ENCODE assay signal across 9 mouse cellular contexts in the genomic region with DNA sequence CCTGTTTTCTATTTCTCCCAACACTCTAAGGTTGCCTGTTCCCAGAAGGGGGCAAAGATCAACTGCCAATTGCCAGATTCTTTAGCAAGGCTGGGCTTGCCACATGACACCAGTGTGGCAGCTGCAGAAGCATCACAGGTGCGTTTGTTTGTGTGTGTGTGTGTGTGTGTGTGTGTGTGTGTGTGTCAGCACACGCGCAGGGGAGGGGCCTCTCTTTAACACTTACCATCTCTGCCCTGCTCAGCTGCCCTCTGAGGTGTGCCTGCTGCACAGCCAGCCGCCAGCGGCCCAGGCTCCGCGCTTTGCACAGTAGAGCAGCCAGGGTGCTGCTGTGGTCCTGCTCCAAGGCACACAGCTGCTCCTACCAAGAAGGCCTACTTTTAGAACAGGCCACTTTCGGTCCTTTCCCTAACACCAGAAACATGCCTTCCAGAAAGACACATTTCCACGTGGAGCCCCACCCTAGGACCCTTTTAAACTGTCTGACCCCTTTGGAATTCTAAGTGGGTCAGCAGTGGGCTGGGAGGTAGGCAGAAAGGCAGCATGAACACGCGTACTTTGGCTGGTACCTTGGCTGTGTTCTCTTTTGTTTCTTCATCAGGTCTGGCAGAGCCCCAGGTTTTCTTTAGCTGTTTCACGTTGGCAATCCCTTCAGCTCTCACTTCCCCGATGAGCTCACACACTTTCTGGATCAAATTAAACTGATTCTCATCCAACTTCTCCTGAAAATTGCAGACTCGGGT. TPM values are rescaled to one million over a fixed set of nuclear protein-coding genes. Genes with fewer than 3 reads are reported as not detected.
DNase-seq lines count a peak whose midpoint lies in the region; ATAC-seq and TF ChIP-seq lines count a peak whose summit lies in the region.
"Had no signal": no experiment of that assay in that cellular context is flagged by ENCODE, and none has a peak within 500 bp of the region (broad histone marks: within the 10 kb centered on the region; RNA-seq: fewer than 3 reads in every experiment).

No protein-coding gene starts in this region.

- H3K9ac ChIP-seq in heart, embryonic 12.5 days: no peak overlapping the region
- no peak overlapping the region for H3K9ac ChIP-seq in forebrain, postnatal 0 days
- no peak overlapping the region for H3K9ac ChIP-seq in hindbrain, postnatal 0 days (replicated peaks; ENCODE audit: low read length)
- H3K9ac ChIP-seq in neural tube, embryonic 14.5 days (replicated peaks; ENCODE audit: low read depth, low read length): no peak overlapping the region

- ATAC-seq in heart, embryonic 12.5 days (ENCODE audit: insufficient number of reproducible peaks, low FRiP score): no peak
- ATAC-seq in activated CD4-positive, CD25-positive, alpha-beta regulatory T cell, adult 4 months: peak; percentile 40
- peak; percentile 40; the same call in 1 of the 2 replicates for ATAC-seq in forebrain, postnatal 0 days
- ATAC-seq in hindbrain, postnatal 0 days: peak; percentile 68
- ATAC-seq in neural tube, embryonic 14.5 days (ENCODE audit: low read depth): peak; percentile 66; the same call in 1 of the 2 replicates
- ATAC-seq in monocyte, adult 5-6 weeks (replicated peaks; ENCODE audit: insufficient number of reproducible peaks, low FRiP score, low TSS enrichment, poor library complexity, severe bottlenecking): no peak

- H3K9me3 ChIP-seq in heart, embryonic 12.5 days (replicated peaks): peaks cover 7% of the 10 kb centered on the region
- peaks cover 5% of the 10 kb centered on the region; the same call in 1 of the 2 replicates for H3K9me3 ChIP-seq in forebrain, postnatal 0 days (ENCODE audit: low read length)
- 0 out of 2 replicates have a peak, but pooled peaks cover 4% of the 10 kb centered on the region for H3K9me3 ChIP-seq in hindbrain, postnatal 0 days (ENCODE audit: low read length)
- H3K9me3 ChIP-seq in neural tube, embryonic 14.5 days (ENCODE audit: control insufficient read depth, low read length): no peaks in the 10 kb centered on the region

- intact Hi-C loops in left cerebral cortex, postnatal 25 days (cut with DNase I): no loop called here

- no peaks in the 10 kb centered on the region for H3K36me3 ChIP-seq in heart, embryonic 12.5 days
- no peaks in the 10 kb centered on the region for H3K36me3 ChIP-seq in forebrain, postnatal 0 days (ENCODE audit: insufficient read depth)
- H3K36me3 ChIP-seq in hindbrain, postnatal 0 days (ENCODE audit: insufficient read depth, low read length): no peaks in the 10 kb centered on the region
- no peaks in the 10 kb centered on the region for H3K36me3 ChIP-seq in neural tube, embryonic 14.5 days (ENCODE audit: control insufficient read depth, insufficient read depth, low read length)

- H3K27me3 ChIP-seq in heart, embryonic 12.5 days (replicated peaks): no peaks in the 10 kb centered on the region
- H3K27me3 ChIP-seq in forebrain, postnatal 0 days (ENCODE audit: insufficient read depth, low read length): no peaks in the 10 kb centered on the region
- H3K27me3 ChIP-seq in hindbrain, postnatal 0 days (ENCODE audit: insufficient read depth, low read length): no peaks in the 10 kb centered on the region
- no peaks in the 10 kb centered on the region for H3K27me3 ChIP-seq in neural tube, embryonic 14.5 days (ENCODE audit: control insufficient read depth, insufficient read depth, low read length)

- no peak for TF ChIP-seq CTCF in forebrain, postnatal 0 days (IDR thresholded peaks at IDR 0.05; ENCODE audit: low read depth)
- TF ChIP-seq CTCF in hindbrain, postnatal 0 days (IDR thresholded peaks at IDR 0.05; ENCODE audit: low read depth): no peak

- WGBS in heart, embryonic 12.5 days: 51% methylated on average over 14 of the region's 14 CpGs
- WGBS in forebrain, postnatal 0 days: 30% methylated on average over 14 of the region's 14 CpGs
- 34% methylated on average over 14 of the region's 14 CpGs for WGBS in hindbrain, postnatal 0 days
- 54% methylated on average over 14 of the region's 14 CpGs for WGBS in neural tube, embryonic 14.5 days

- no peak overlapping the region for H3K27ac ChIP-seq in heart, embryonic 12.5 days (ENCODE audit: poor library complexity, severe bottlenecking)
- H3K27ac ChIP-seq in forebrain, postnatal 0 days (ENCODE audit: low read depth, low read length): no peak overlapping the region
- H3K27ac ChIP-seq in hindbrain, postnatal 0 days: peak overlapping the region; percentile 32; the same call in 1 of the 2 replicates
- no peak overlapping the region for H3K27ac ChIP-seq in neural tube, embryonic 14.5 days (ENCODE audit: low read depth, low read length)
- H3K27ac ChIP-seq: macrophage had no signal

- H3K4me1 ChIP-seq in heart, embryonic 12.5 days (replicated peaks): peaks cover 15% of the 10 kb centered on the region; the same call in 1 of the 2 replicates
- H3K4me1 ChIP-seq in forebrain, postnatal 0 days (ENCODE audit: insufficient read depth): no peaks in the 10 kb centered on the region
- H3K4me1 ChIP-seq in hindbrain, postnatal 0 days (ENCODE audit: insufficient read depth, low read length): no peaks in the 10 kb centered on the region
- H3K4me1 ChIP-seq in neural tube, embryonic 14.5 days (ENCODE audit: control insufficient read depth, insufficient read depth, low read length): no peaks in the 10 kb centered on the region

- no peak overlapping the region for H3K4me2 ChIP-seq in heart, embryonic 12.5 days
- H3K4me2 ChIP-seq in forebrain, postnatal 0 days (ENCODE audit: low read depth): no peak overlapping the region
- no peak overlapping the region for H3K4me2 ChIP-seq in hindbrain, postnatal 0 days (ENCODE audit: low read depth, low read length)
- H3K4me2 ChIP-seq in neural tube, embryonic 14.5 days (ENCODE audit: low read depth, low read length): no peak overlapping the region

- no peak overlapping the region for H3K4me3 ChIP-seq in heart, embryonic 12.5 days
- no peak overlapping the region for H3K4me3 ChIP-seq in forebrain, postnatal 0 days (ENCODE audit: low read depth, low read length)
- H3K4me3 ChIP-seq in hindbrain, postnatal 0 days (ENCODE audit: low read length): no peak overlapping the region
- H3K4me3 ChIP-seq in neural tube, embryonic 14.5 days (ENCODE audit: low read depth, low read length): no peak overlapping the region

- DNase-seq in heart, adult 11 months: peak; percentile 93
- peak; percentile 37 for DNase-seq in forebrain, postnatal 0 days
- DNase-seq in hindbrain, postnatal 0 days (ENCODE audit: low spot score): peak; percentile 28
- DNase-seq in left cerebral cortex, postnatal 25 days (ENCODE audit: low spot score in 2 of 2): peak; percentile 32 to 63

RNA-seq across cellular contexts. Expression of a gene that starts 33.8 kb away (rescaled TPM):
- 217 and 224 TPM in 2 replicates for polyA plus RNA-seq in heart, embryonic 12.5 days (2016; fragmentation: Nextera tagmentation; extraction: Ambion mirVana)
- 100 to 1,000 TPM; 202 to 222 TPM for polyA plus RNA-seq in activated CD4-positive, CD25-positive, alpha-beta regulatory T cell, adult 4 months (2017; shearing (Covaris generic))
- 23.1 and 32.3 TPM in 2 replicates for total RNA-seq in forebrain, postnatal 0 days (2014; rRNA removed)
- 40.5 and 48.8 TPM in 2 replicates for polyA plus RNA-seq in forebrain, postnatal 0 days (2015; fragmentation: Nextera tagmentation; extraction: Ambion mirVana)
- 31.3 and 35.7 TPM in 2 replicates for total RNA-seq in hindbrain, postnatal 0 days (2014; rRNA removed)
- 61.8 and 61.9 TPM in 2 replicates for polyA plus RNA-seq in hindbrain, postnatal 0 days (2015; fragmentation: Nextera tagmentation; extraction: Ambion mirVana)
- 10 to 100 TPM; 59.5 to 61.3 TPM for total RNA-seq in left cerebral cortex, postnatal 25 days (2021)
- polyA plus RNA-seq in neural tube, embryonic 14.5 days (2014; fragmentation: Nextera tagmentation; extraction: Ambion mirVana): 44.6 and 65.9 TPM in 2 replicates
- 84.4 to 180 TPM (median 92.3 TPM) in 3 replicates for total RNA-seq in monocyte, adult 5-6 weeks (2017)

Comparison
In these comparisons a context has a peak if more than half of its experiments do, and no peak if none do; other contexts are left out.
1. DNase-seq: peak in every context shown above with its lines; median percentile 93 in heart, adult 11 months; 48 in left cerebral cortex, postnatal 25 days; 37 in forebrain, postnatal 0 days; 28 in hindbrain, postnatal 0 days.
2. ATAC-seq: peak in activated CD4-positive, CD25-positive, alpha-beta regulatory T cell, adult 4 months (single experiment), forebrain, postnatal 0 days (single experiment), hindbrain, postnatal 0 days (single experiment) and neural tube, embryonic 14.5 days (single experiment); none in heart, embryonic 12.5 days (single experiment) and monocyte, adult 5-6 weeks (single experiment).